Mouse (Mus musculus) stomach, embryonic 15.5 days (tissue): ENCODE measurements at regions not wholly inside any gene's neighbourhood (a gene's known extent, or its start where the extent isn't known, plus 50 kb on each side); places are given as distances from the start of the nearest gene placed in this dataset.
A peak's percentile ranks its signal among the peaks of the same experiment; 100 is the strongest.

Experiments
- ATAC-seq: fragments of 200-750 bp; cut with Nextera tagmentation; 2 replicates; pipeline ENCODE4 v1.8.0; 2017; ENCODE audit warnings: low read depth, moderate number of reproducible peaks, moderate TSS enrichment; ENCODE audit not compliant: insufficient read depth, low FRiP score
- H3K27ac ChIP-seq: fragments of 300-500 bp; sonication (generic); 2 replicates; pipeline ENCODE4 v1.5.1; 2015; ENCODE audit warnings: mild to moderate bottlenecking, inconsistent platforms
- H3K27me3 ChIP-seq: fragments of 300-500 bp; sonication (generic); replicated peaks from 2 replicates; pipeline ENCODE4 v1.6.1; 2015; ENCODE audit warnings: inconsistent platforms
- H3K36me3 ChIP-seq: fragments of 300-500 bp; sonication (generic); 2 replicates; pipeline ENCODE4 v1.6.1; 2015; ENCODE audit warnings: inconsistent platforms
- H3K4me1 ChIP-seq: fragments of 300-500 bp; sonication (generic); 2 replicates; pipeline ENCODE4 v1.6.1; 2015; ENCODE audit warnings: inconsistent platforms
- H3K4me2 ChIP-seq: fragments of 300-500 bp; sonication (generic); 2 replicates; pipeline ENCODE4 v1.6.1; 2015; ENCODE audit warnings: mild to moderate bottlenecking, inconsistent platforms
- H3K4me3 ChIP-seq: fragments of 300-500 bp; sonication (generic); replicated peaks from 2 replicates; pipeline ENCODE4 v1.5.1; 2015; ENCODE audit warnings: inconsistent platforms
- H3K9ac ChIP-seq: fragments of 300-500 bp; sonication (generic); 2 replicates; pipeline ENCODE4 v1.6.1; 2015; ENCODE audit warnings: inconsistent platforms
- H3K9me3 ChIP-seq: fragments of 300-500 bp; sonication (generic); 2 replicates; pipeline ENCODE4 v1.6.1; 2016; ENCODE audit warnings: inconsistent platforms
- WGBS: fragments of 180-500 bp; shearing (Covaris S2); methylation state at CpG from one replicate; pipeline ENCODE4 v1.1.7; 2015; 5-methylcytosine and 5-hydroxymethylcytosine counted together

- Histone ChIP-seq H3K36me3 (no peaks in the 10 kb centered on the region), H3K4me3 (no peak overlapping the region), H3K27me3 (no peaks in the 10 kb centered on the region), H3K4me1 (no peaks in the 10 kb centered on the region), H3K4me2 (no peak overlapping the region), H3K27ac (no peak overlapping the region), H3K9ac (no peak overlapping the region), H3K9me3 (no peaks in the 10 kb centered on the region)
- no peak for ATAC-seq
- 75% methylated on average over 7 of the region's 7 CpGs for WGBS
Measured at GRCm38 (mm10) chr2:70914372-70914771, 88.8 kb upstream of the Tlk1 start.

DNA sequence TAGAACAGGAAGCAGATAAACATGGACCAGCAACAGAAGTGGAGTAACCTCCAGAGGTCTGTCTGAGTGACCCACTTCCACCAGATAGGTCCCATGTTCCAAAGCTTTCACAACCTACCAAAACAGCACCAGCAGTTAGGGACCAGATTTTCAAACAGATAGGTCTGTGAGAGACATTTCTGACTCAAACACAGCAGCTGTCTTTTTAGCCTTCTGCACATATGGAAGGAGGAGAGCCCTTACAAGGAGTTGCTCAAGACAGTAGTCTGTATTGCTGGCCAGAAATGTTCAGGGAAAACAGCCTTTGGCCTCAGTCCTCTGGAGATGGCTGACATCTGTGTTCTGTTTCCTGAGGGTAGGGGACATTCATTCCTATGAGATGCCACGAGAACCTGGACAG lies 83.9 kb upstream of the Tlk1 start:
- no peak for ATAC-seq
- Histone ChIP-seq H3K4me1 (no peaks in the 10 kb centered on the region), H3K27ac (no peak overlapping the region), H3K9me3 (no peaks in the 10 kb centered on the region), H3K36me3 (no peaks in the 10 kb centered on the region), H3K4me2 (no peak overlapping the region), H3K27me3 (no peaks in the 10 kb centered on the region), H3K9ac (no peak overlapping the region), H3K4me3 (no peak overlapping the region)
- 47% methylated on average over 1 of the region's 1 CpGs for WGBS

GRCm38 (mm10) chr2:70908579-70908978 lies 83.1 kb upstream of the Tlk1 start:
- Histone ChIP-seq H3K27me3 (no peaks in the 10 kb centered on the region), H3K36me3 (no peaks in the 10 kb centered on the region), H3K4me1 (no peaks in the 10 kb centered on the region), H3K9ac (no peak overlapping the region), H3K27ac (no peak overlapping the region), H3K9me3 (no peaks in the 10 kb centered on the region), H3K4me3 (no peak overlapping the region), H3K4me2 (no peak overlapping the region)
- ATAC-seq, result no peak
- 80% methylated on average over 1 of the region's 1 CpGs for WGBS

DNA sequence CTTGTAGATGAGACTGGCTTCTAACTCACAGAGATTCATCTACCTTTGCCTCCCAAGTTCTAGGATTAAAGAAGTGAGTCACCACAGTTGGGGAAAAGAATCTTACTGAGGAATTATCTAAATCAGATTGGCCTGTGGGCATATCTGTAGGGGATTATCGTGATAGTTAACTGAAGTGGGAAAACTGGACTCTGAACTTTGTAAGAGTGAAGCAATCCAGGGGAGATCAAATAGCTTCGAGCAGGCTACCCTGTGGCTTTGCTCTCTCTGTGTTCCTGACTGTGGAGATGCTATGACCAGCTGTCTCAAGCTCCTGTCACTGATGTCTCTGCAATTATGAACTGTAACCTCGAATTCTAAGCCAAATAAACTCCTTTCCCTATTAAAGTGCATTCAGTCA lies 80.7 kb upstream of the Tlk1 start:
- H3K4me2 ChIP-seq, result no peak overlapping the region
- H3K4me3 ChIP-seq, result no peak overlapping the region
- no peaks in the 10 kb centered on the region for H3K9me3 ChIP-seq
- 56% methylated on average over 3 of the region's 3 CpGs for WGBS
- H3K9ac ChIP-seq, result no peak overlapping the region
- no peaks in the 10 kb centered on the region for H3K4me1 ChIP-seq
- H3K27me3 ChIP-seq, result no peaks in the 10 kb centered on the region
- ATAC-seq, result no peak
- H3K27ac ChIP-seq, result no peak overlapping the region
- no peaks in the 10 kb centered on the region for H3K36me3 ChIP-seq

- no peaks in the 10 kb centered on the region for H3K36me3 ChIP-seq
- H3K9me3 ChIP-seq, result no peaks in the 10 kb centered on the region
- no peak overlapping the region for H3K27ac ChIP-seq
- H3K4me1 ChIP-seq, result no peaks in the 10 kb centered on the region
- no peak overlapping the region for H3K4me3 ChIP-seq
- no peak for ATAC-seq
- H3K4me2 ChIP-seq, result no peak overlapping the region
- 88% methylated on average over 5 of the region's 5 CpGs for WGBS
- no peak overlapping the region for H3K9ac ChIP-seq
- no peaks in the 10 kb centered on the region for H3K27me3 ChIP-seq
Measured at GRCm38 (mm10) chr2:70904429-70904828, 78.9 kb upstream of the Tlk1 start.

DNA sequence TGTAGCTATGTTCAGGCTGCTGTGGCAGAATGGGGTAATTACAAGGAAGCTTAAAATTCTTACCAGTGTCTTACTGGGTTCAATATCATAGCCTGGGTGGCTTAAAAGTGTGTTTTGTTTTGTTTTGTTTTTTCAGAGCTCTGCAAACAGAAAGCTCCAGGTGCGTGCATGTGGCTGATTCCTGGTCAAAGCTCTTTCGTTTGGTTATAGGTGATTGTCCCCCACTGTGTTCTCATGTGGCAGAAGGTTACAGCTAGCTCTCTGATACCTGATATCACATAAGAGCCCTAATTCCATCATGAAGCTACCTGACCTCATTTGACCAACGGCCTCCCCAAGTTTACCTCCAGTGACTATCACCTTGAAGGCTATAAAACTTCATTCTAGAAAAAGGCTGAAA lies 76.7 kb upstream of the Tlk1 start:
- Histone ChIP-seq H3K9ac (no peak overlapping the region), H3K27me3 (no peaks in the 10 kb centered on the region), H3K27ac (no peak overlapping the region), H3K9me3 (no peaks in the 10 kb centered on the region), H3K4me2 (no peak overlapping the region), H3K36me3 (no peaks in the 10 kb centered on the region), H3K4me1 (no peaks in the 10 kb centered on the region), H3K4me3 (no peak overlapping the region)
- WGBS, result 69% methylated on average over 3 of the region's 3 CpGs
- ATAC-seq, result no peak

GRCm38 (mm10) chr2:70901479-70901878 lies 76.0 kb upstream of the Tlk1 start:
- H3K4me3 ChIP-seq, result 0 out of 2 replicates have a peak overlapping the region, but pooled peaks have one; percentile 3

DNA sequence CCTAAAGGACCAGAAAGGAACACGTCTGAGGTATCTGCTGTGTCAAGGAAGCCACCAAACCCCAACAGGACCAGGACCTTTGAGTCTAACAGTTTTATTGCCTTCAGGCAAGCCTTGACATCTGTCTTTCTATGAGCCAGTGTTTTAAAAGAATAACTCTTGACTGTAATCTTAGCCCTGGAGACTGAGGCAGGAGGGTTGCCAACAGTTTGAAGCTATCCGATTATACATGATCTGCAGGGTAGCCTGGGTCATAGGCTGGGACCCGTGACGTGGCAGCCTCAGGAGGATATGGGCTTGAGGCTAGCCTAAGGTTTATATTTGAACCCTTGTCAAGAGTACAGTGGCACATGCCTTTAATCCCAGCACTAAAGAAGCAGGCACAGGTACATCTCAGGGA lies 73.5 kb upstream of the Tlk1 start:
- no peaks in the 10 kb centered on the region for H3K36me3 ChIP-seq
- no peak overlapping the region for H3K27ac ChIP-seq
- H3K9me3 ChIP-seq, result no peaks in the 10 kb centered on the region
- H3K27me3 ChIP-seq, result no peaks in the 10 kb centered on the region
- 91% methylated on average over 4 of the region's 4 CpGs for WGBS
- H3K4me1 ChIP-seq, result no peaks in the 10 kb centered on the region
- no peak overlapping the region for H3K9ac ChIP-seq
- H3K4me2 ChIP-seq, result no peak overlapping the region
- no peak overlapping the region for H3K4me3 ChIP-seq
- no peak for ATAC-seq

More at GRCm38 (mm10) chr2:70901479-70901878, 76.0 kb upstream of the Tlk1 start:
- ATAC-seq, result no peak
- H3K27me3 ChIP-seq, result no peaks in the 10 kb centered on the region
- H3K27ac ChIP-seq, result no peak overlapping the region
- H3K4me1 ChIP-seq, result no peaks in the 10 kb centered on the region
- WGBS, result 20% methylated on average over 14 of the region's 14 CpGs
- no peaks in the 10 kb centered on the region for H3K9me3 ChIP-seq
- H3K9ac ChIP-seq, result no peak overlapping the region
- H3K36me3 ChIP-seq, result no peaks in the 10 kb centered on the region
- H3K4me2 ChIP-seq, result peak overlapping the region; percentile 47

DNA sequence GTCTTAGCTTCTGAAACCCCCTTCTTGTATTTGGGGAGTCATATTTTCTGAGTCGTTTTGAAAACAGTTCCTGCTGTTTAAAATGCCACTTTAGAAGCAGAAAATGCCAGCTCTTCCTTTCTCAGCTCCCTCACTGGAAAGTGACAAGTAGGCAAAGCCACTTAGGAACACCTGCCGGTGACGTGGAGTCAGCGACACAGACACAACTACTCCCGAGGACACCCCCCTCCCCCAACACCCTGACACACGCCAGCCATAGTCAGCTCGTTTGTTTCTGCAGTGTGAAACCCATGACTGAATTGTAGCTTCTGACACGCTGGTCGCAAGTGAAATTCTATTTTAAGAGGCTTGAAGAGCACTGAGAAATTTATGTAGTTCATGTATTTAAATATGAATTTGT lies 72.9 kb upstream of the Tlk1 start:
- ATAC-seq, result no peak
- 73% methylated on average over 9 of the region's 9 CpGs for WGBS
- H3K4me1 ChIP-seq, result no peaks in the 10 kb centered on the region

GRCm38 (mm10) chr2:70897373-70897772 lies 71.8 kb upstream of the Tlk1 start:
- no peak overlapping the region for H3K9ac ChIP-seq
- WGBS, result 88% methylated on average over 8 of the region's 8 CpGs
- no peak overlapping the region for H3K4me3 ChIP-seq
- H3K9me3 ChIP-seq, result no peaks in the 10 kb centered on the region
- no peaks in the 10 kb centered on the region for H3K27me3 ChIP-seq
- no peak for ATAC-seq
- H3K36me3 ChIP-seq, result no peaks in the 10 kb centered on the region
- H3K4me2 ChIP-seq, result no peak overlapping the region
- H3K4me1 ChIP-seq, result no peaks in the 10 kb centered on the region
- no peak overlapping the region for H3K27ac ChIP-seq

More for the DNA sequence above, 72.9 kb upstream of the Tlk1 start:
- no peaks in the 10 kb centered on the region for H3K9me3 ChIP-seq
- no peaks in the 10 kb centered on the region for H3K27me3 ChIP-seq
- no peaks in the 10 kb centered on the region for H3K36me3 ChIP-seq
- H3K4me2 ChIP-seq, result no peak overlapping the region
- H3K4me3 ChIP-seq, result no peak overlapping the region
- no peak overlapping the region for H3K9ac ChIP-seq
- no peak overlapping the region for H3K27ac ChIP-seq

DNA sequence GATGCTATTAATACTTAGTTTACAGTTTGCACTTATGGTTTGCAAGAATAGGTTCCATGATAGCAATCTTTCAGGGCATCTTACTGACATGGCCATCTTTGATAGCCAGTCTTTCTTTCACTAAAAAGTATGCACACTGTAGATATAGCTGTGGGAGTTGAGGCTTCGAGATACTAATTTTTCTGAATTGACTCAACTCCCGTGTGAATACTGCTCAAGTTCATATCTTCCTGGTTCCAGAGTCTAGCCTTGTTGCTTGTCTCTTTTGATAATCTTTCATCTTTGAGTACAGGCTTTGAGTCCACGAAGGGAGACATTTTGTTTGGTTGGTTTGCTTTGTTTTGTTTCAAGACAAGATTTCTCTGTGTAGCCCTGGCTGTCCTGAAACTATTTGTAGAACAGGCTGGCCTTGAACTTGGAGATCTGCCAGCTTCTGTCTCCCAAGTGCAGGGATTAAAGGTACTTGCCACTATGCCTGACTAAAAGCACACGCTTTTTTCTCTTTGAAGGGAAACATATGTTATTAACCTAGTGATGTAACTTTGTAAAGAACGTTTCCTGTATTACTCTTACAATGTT lies 64.1 kb upstream of the Tlk1 start:
- WGBS, result 46% methylated on average over 5 of the region's 5 CpGs
- no peak overlapping the region for H3K4me2 ChIP-seq
- H3K4me1 ChIP-seq, result no peaks in the 10 kb centered on the region
- no peaks in the 10 kb centered on the region for H3K36me3 ChIP-seq
- ATAC-seq, result no peak
- no peaks in the 10 kb centered on the region for H3K27me3 ChIP-seq
- no peak overlapping the region for H3K4me3 ChIP-seq
- no peaks in the 10 kb centered on the region for H3K9me3 ChIP-seq
- no peak overlapping the region for H3K27ac ChIP-seq
- H3K9ac ChIP-seq, result no peak overlapping the region

DNA sequence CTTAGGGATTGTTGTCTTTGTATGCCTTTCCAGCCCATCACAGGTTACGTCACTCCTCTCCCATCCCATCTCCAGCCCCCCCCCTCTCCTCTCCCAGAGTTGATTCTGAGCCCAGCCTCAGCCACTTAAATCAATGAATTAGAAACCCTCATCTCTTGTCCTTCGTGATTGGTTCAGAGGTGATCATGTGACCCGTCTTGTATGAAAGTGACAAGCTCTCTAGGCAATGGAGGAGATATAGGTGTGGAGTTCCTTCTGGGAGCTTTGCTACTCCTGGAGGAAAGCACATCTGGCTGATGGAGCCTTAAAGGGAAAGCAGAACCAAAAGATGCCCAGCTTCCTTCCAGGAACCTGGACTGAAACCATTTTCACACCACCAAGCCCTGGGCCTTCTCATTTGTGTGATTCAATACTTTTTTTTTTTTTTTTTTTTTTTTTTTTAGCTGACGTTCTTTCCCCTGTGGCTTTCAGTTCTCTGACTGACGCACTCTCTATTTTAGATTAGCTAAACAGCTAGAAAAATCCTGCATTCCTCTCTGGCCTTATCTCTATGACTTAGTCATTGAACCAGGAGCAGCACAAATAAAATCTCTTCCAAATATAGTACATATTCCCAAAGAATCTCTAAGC lies 63.4 kb upstream of the Tlk1 start:
- WGBS, result 79% methylated on average over 5 of the region's 5 CpGs
- H3K4me1 ChIP-seq, result no peaks in the 10 kb centered on the region
- no peak overlapping the region for H3K27ac ChIP-seq

GRCm38 (mm10) chr2:70886831-70887230 lies 61.3 kb upstream of the Tlk1 start:
- H3K36me3 ChIP-seq, result no peaks in the 10 kb centered on the region
- 87% methylated on average over 7 of the region's 7 CpGs for WGBS

More for the DNA sequence above, 63.4 kb upstream of the Tlk1 start:
- Histone ChIP-seq H3K4me3 (no peak overlapping the region), H3K36me3 (no peaks in the 10 kb centered on the region), H3K9ac (no peak overlapping the region), H3K4me2 (no peak overlapping the region), H3K27me3 (no peaks in the 10 kb centered on the region), H3K9me3 (no peaks in the 10 kb centered on the region)
- ATAC-seq, result no peak

More at GRCm38 (mm10) chr2:70886831-70887230, 61.3 kb upstream of the Tlk1 start:
- no peak overlapping the region for H3K27ac ChIP-seq
- no peak overlapping the region for H3K4me2 ChIP-seq
- H3K9me3 ChIP-seq, result no peaks in the 10 kb centered on the region
- H3K4me1 ChIP-seq, result no peaks in the 10 kb centered on the region
- no peaks in the 10 kb centered on the region for H3K27me3 ChIP-seq
- no peak overlapping the region for H3K4me3 ChIP-seq
- no peak for ATAC-seq
- H3K9ac ChIP-seq, result no peak overlapping the region
